Mouse (Mus musculus): ENCODE results near the gene Pkp1. TPM values are rescaled to one million over a fixed set of nuclear protein-coding genes. Genes with fewer than 3 reads are reported as not detected.

Gene Pkp1
- polyA plus RNA-seq, 1 experiment, result 0.90 TPM

GRCm38 (mm10) chr1:135942116-135942515, 23.1 kb upstream of the Pkp1 start:
- Histone ChIP-seq H3K27ac (ENCODE audit: insufficient read depth, low read length) (no peak overlapping the region), H3K4me3 (ENCODE audit: insufficient read depth, low read length) (no peak overlapping the region), H3K4me1 (ENCODE audit: control insufficient read depth, insufficient read depth, low read length) (peaks cover 12% of the 10 kb centered on the region)
- TF ChIP-seq CTCF (IDR thresholded peaks at IDR 0.05; ENCODE audit: borderline replicate concordance, insufficient read depth, low read length) (no peak), POLR2A (IDR thresholded peaks at IDR 0.05; ENCODE audit: low read depth, low read length) (no peak)

- TF ChIP-seq CTCF (IDR thresholded peaks at IDR 0.05; ENCODE audit: borderline replicate concordance, insufficient read depth, low read length) (no peak), POLR2A (IDR thresholded peaks at IDR 0.05; ENCODE audit: low read depth, low read length) (no peak)
- peaks cover 12% of the 10 kb centered on the region for H3K4me1 ChIP-seq (ENCODE audit: control insufficient read depth, insufficient read depth, low read length)
- H3K27ac ChIP-seq (ENCODE audit: insufficient read depth, low read length), result no peak overlapping the region
- no peak overlapping the region for H3K4me3 ChIP-seq (ENCODE audit: insufficient read depth, low read length)
Observed at GRCm38 (mm10) chr1:135941259-135942006, 22.4 kb upstream of the Pkp1 start.

- Histone ChIP-seq H3K4me1 (ENCODE audit: control insufficient read depth, insufficient read depth, low read length) (peaks cover 7% of the 10 kb centered on the region; the same call in 1 of the 2 replicates), H3K4me3 (ENCODE audit: insufficient read depth, low read length) (no peak overlapping the region), H3K27ac (ENCODE audit: insufficient read depth, low read length) (no peak overlapping the region)
- TF ChIP-seq POLR2A (IDR thresholded peaks at IDR 0.05; ENCODE audit: low read depth, low read length), result no peak
- TF ChIP-seq CTCF (IDR thresholded peaks at IDR 0.05; ENCODE audit: borderline replicate concordance, insufficient read depth, low read length), result no peak
Observed at GRCm38 (mm10) chr1:135936091-135936490, 17.1 kb upstream of the Pkp1 start.

- Histone ChIP-seq H3K4me3 (ENCODE audit: insufficient read depth, low read length) (no peak overlapping the region), H3K4me1 (ENCODE audit: control insufficient read depth, insufficient read depth, low read length) (peaks cover 6% of the 10 kb centered on the region; the same call in 1 of the 2 replicates), H3K27ac (ENCODE audit: insufficient read depth, low read length) (no peak overlapping the region)
- TF ChIP-seq CTCF (IDR thresholded peaks at IDR 0.05; ENCODE audit: borderline replicate concordance, insufficient read depth, low read length), result no peak
- no peak for TF ChIP-seq POLR2A (IDR thresholded peaks at IDR 0.05; ENCODE audit: low read depth, low read length)
Observed at GRCm38 (mm10) chr1:135933704-135934293, 14.8 kb upstream of the Pkp1 start.

GRCm38 (mm10) chr1:135929876-135930275, 10.9 kb upstream of the Pkp1 start:
- Histone ChIP-seq H3K27ac (ENCODE audit: insufficient read depth, low read length) (no peak overlapping the region), H3K4me3 (ENCODE audit: insufficient read depth, low read length) (no peak overlapping the region), H3K4me1 (ENCODE audit: control insufficient read depth, insufficient read depth, low read length) (no peaks in the 10 kb centered on the region)
- TF ChIP-seq CTCF (IDR thresholded peaks at IDR 0.05; ENCODE audit: borderline replicate concordance, insufficient read depth, low read length) (no peak), POLR2A (IDR thresholded peaks at IDR 0.05; ENCODE audit: low read depth, low read length) (no peak)

- TF ChIP-seq POLR2A (IDR thresholded peaks at IDR 0.05; ENCODE audit: low read depth, low read length) (no peak), CTCF (IDR thresholded peaks at IDR 0.05; ENCODE audit: borderline replicate concordance, insufficient read depth, low read length) (no peak)
Observed at GRCm38 (mm10) chr1:135925848-135926247, 6.8 kb upstream of the Pkp1 start.

GRCm38 (mm10) chr1:135924377-135924994, 5.5 kb upstream of the Pkp1 start:
- H3K4me3 ChIP-seq (ENCODE audit: insufficient read depth, low read length), result no peak overlapping the region
- H3K27ac ChIP-seq (ENCODE audit: insufficient read depth, low read length), result no peak overlapping the region
- H3K4me1 ChIP-seq (ENCODE audit: control insufficient read depth, insufficient read depth, low read length), result no peaks in the 10 kb centered on the region
- TF ChIP-seq CTCF (IDR thresholded peaks at IDR 0.05; ENCODE audit: borderline replicate concordance, insufficient read depth, low read length) (no peak), POLR2A (IDR thresholded peaks at IDR 0.05; ENCODE audit: low read depth, low read length) (no peak)

More at GRCm38 (mm10) chr1:135925848-135926247, 6.8 kb upstream of the Pkp1 start:
- H3K4me3 ChIP-seq (ENCODE audit: insufficient read depth, low read length), result no peak overlapping the region
- no peaks in the 10 kb centered on the region for H3K4me1 ChIP-seq (ENCODE audit: control insufficient read depth, insufficient read depth, low read length)
- H3K27ac ChIP-seq (ENCODE audit: insufficient read depth, low read length), result no peak overlapping the region

GRCm38 (mm10) chr1:135923229-135923628, 4.2 kb upstream of the Pkp1 start:
- no peaks in the 10 kb centered on the region for H3K4me1 ChIP-seq (ENCODE audit: control insufficient read depth, insufficient read depth, low read length)
- no peak overlapping the region for H3K4me3 ChIP-seq (ENCODE audit: insufficient read depth, low read length)
- TF ChIP-seq POLR2A (IDR thresholded peaks at IDR 0.05; ENCODE audit: low read depth, low read length) (no peak), CTCF (IDR thresholded peaks at IDR 0.05; ENCODE audit: borderline replicate concordance, insufficient read depth, low read length) (no peak)
- H3K27ac ChIP-seq (ENCODE audit: insufficient read depth, low read length), result no peak overlapping the region

- Histone ChIP-seq H3K4me1 (ENCODE audit: control insufficient read depth, insufficient read depth, low read length) (no peaks in the 10 kb centered on the region), H3K4me3 (ENCODE audit: insufficient read depth, low read length) (no peak overlapping the region), H3K27ac (ENCODE audit: insufficient read depth, low read length) (no peak overlapping the region)
- TF ChIP-seq POLR2A (IDR thresholded peaks at IDR 0.05; ENCODE audit: low read depth, low read length), result no peak
- TF ChIP-seq CTCF (IDR thresholded peaks at IDR 0.05; ENCODE audit: borderline replicate concordance, insufficient read depth, low read length), result no peak
Observed at GRCm38 (mm10) chr1:135917206-135917605, 1.8 kb downstream of the Pkp1 start.
